Mouse (Mus musculus): ENCODE measurements around the gene Gm281. TPM values are rescaled to one million over a fixed set of nuclear protein-coding genes. Genes with fewer than 3 reads are reported as not detected.

The Gm281 gene
- total RNA-seq, 4 experiments from 2014 or later: not detected

DNA sequence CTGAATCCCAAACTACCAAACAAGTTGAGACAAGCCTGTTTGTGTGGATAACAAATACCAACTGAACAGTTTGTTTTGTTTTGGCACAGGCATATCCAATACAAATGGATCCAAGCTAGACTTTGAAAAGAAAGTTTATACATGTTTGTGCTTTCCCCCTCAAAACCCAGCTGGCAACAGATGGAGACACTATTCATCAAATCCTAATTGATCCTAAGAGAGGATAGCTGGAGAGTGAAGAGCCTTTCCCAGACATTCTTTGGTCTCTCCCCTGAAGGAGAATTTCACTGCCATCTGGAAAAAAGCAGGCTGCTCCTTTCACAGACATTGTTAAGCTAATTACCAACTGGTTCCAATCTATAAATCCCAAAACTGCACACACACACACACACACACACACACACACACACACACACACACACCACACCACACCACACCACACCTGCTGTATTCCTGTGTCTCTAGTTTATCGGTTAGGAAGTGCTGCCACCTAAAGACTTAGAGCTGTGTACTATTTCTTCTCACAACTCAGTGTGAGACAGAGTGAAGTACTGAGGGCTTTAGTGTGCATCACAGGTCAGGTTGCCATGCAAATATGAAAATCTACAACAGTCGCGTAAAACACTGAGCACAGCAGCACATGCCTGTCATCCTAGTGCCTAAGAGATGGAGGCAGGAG lies 101.3 kb downstream of the Gm281 start:
- no peak for DNase-seq (ENCODE audit: low spot score)

DNA sequence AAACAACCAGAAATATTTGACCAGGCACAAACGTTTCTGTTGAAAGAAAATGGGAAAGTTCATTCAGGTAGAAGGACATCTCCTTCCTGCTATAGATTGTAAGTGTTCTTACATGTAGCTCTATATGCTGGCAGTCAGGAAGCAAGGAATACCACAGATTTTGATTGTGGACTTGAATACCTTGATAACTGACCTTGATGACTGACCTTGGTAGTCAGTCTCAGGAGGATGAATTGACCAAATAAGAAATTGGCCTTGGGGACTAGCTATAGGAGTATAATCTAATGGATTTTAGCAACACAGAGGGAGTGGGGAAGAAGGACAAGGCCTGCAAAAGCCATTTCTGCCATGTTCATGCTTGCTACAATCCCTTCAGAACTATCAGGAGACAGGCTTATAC lies 123.8 kb downstream of the Gm281 start:
- no peak for DNase-seq (ENCODE audit: low spot score)

- DNase-seq (ENCODE audit: low spot score): no peak
Observed at GRCm38 (mm10) chr14:13790001-13790400, 124.3 kb downstream of the Gm281 start.

DNA sequence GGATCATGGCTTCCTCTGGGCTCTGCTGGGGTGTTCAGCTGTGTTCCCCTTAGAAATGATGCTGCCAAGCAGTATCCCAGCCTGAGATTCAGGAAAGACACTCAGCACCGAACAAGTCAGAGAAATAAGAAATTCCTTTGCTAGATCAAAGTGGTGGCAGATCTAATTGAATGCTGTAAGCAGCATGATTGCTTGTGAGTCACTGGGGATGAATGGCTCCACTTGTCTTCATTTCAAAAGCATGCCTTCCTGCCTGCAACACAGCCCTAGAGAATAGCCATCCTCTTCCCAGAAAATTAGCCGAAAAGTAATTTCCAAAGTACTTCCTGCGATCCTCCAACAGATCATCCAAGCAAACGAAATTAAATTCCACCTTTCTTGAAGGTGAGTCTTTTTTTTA lies 131.3 kb downstream of the Gm281 start:
- no peak for DNase-seq (ENCODE audit: low spot score)

GRCm38 (mm10) chr14:13778383-13778782 lies 135.9 kb downstream of the Gm281 start:
- DNase-seq (ENCODE audit: low spot score): no peak

DNA sequence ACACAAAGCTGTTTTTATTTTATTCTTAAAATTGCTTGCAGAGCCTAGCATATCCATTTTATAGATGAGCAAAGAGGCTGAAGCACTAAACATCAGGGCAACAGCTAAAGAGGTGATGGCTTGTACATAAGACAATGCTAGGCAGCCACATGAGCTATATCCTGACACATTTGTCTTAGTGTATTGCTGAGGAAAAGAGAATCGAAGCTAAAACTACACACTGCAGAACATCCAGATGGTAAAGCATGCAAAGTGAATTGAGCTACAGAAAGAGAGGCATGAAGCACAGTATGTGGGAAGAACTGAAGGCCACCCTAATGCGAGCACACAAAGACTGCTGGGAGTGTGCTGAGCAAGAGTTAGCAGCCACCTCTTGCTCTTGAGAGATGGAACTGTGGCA lies 143.1 kb downstream of the Gm281 start:
- no peak for DNase-seq (ENCODE audit: low spot score)

GRCm38 (mm10) chr14:13770686-13771085 lies 143.6 kb downstream of the Gm281 start:
- DNase-seq (ENCODE audit: low spot score): no peak

Small RNA genes within 50 kb of the gene (microRNA-seq; reads per million reads assigned to microRNA genes)
- gene Gm27506: not detected

Other genes with a start within 250 kb of the Gm281 start
- not detected for gene Sntn, start 243.6 kb downstream of the Gm281 start, total RNA-seq (2022)
- gene Atxn7, start 47.0 kb upstream of the Gm281 start, total RNA-seq (2022): 10 to 100 TPM; 12.5 to 17.3 (median 16.1) TPM
- gene Thoc7, start 47.4 kb upstream of the Gm281 start, total RNA-seq (2022): 10 to 100 TPM; 80.7 to 94.7 (median 81.9) TPM
- gene Psmd6, start 206.5 kb upstream of the Gm281 start, total RNA-seq (2022): 10 to 100 TPM; 77.2 to 81.1 (median 79.8) TPM

Measured in heart, adult 8-10 months (tissue).